Mouse (Mus musculus) hindbrain, embryonic 11.5 days (tissue): ENCODE results near the gene Agpat3. TPM values are rescaled to one million over a fixed set of nuclear protein-coding genes. Genes with fewer than 3 reads are reported as not detected.

Source experiments
- ATAC-seq: fragments of 200-750 bp; cut with Nextera tagmentation; 2 replicates; pipeline ENCODE4 v1.8.0; 2017; ENCODE audit warnings: mild to moderate bottlenecking, moderate TSS enrichment, moderate library complexity; ENCODE audit not compliant: low FRiP score
- DNase-seq: peaks from one replicate; pipeline ENCODE4 v3.0.0-alpha.2; 2015; ENCODE audit warnings: low spot score
- H3K27ac ChIP-seq: fragments of 300-500 bp; sonication (generic); 2 replicates; pipeline ENCODE4 v1.5.1; 2014; ENCODE audit warnings: mild to moderate bottlenecking, low read depth, low read length
- H3K27me3 ChIP-seq: fragments of 300-500 bp; sonication (generic); 2 replicates; pipeline ENCODE4 v1.6.1; 2014; ENCODE audit warnings: mild to moderate bottlenecking, low read length, moderate library complexity, mixed read lengths; ENCODE audit not compliant: control insufficient read depth, insufficient read depth
- H3K36me3 ChIP-seq: fragments of 300-500 bp; sonication (generic); 2 replicates; pipeline ENCODE4 v1.6.1; 2014; ENCODE audit warnings: mild to moderate bottlenecking, low read length, moderate library complexity, mixed read lengths; ENCODE audit not compliant: control insufficient read depth, insufficient read depth
- H3K4me1 ChIP-seq: fragments of 300-500 bp; sonication (generic); replicated peaks from 2 replicates; pipeline ENCODE4 v1.6.1; 2014; ENCODE audit warnings: low read length, mixed read lengths; ENCODE audit not compliant: control insufficient read depth, insufficient read depth
- H3K4me2 ChIP-seq: fragments of 300-500 bp; sonication (generic); replicated peaks from 2 replicates; pipeline ENCODE4 v1.6.1; 2014; ENCODE audit warnings: mild to moderate bottlenecking, low read depth, low read length
- H3K4me3 ChIP-seq: fragments of 300-500 bp; sonication (generic); 2 replicates; pipeline ENCODE4 v1.5.1; 2014; ENCODE audit warnings: low read depth, low read length
- H3K9ac ChIP-seq: fragments of 300-500 bp; sonication (generic); 2 replicates; pipeline ENCODE4 v1.6.1; 2014; ENCODE audit warnings: low read depth, low read length
- H3K9me3 ChIP-seq: fragments of 300-500 bp; sonication (generic); 2 replicates; pipeline ENCODE4 v1.6.1; 2016; ENCODE audit warnings: low read length; ENCODE audit not compliant: control insufficient read depth
- WGBS: fragments of 180-500 bp; shearing (Covaris S2); extraction: QIAGEN DNeasy Blood & Tissue Kit; methylation state at CpG from one replicate; pipeline ENCODE4 v1.1.7; 2014; 5-methylcytosine and 5-hydroxymethylcytosine counted together
- polyA plus RNA-seq: library from polyadenylated mRNA; unstranded; fragments of >200 nt; fragmentation: Nextera tagmentation; extraction: Ambion mirVana; gene quantifications from 2 replicates; pipeline ENCODE4 v1.2.1, GENCODE M21; 2014

Agpat3 gene
- polyA plus RNA-seq, 1 experiment from 2014 or later = 46.0 TPM

DNA sequence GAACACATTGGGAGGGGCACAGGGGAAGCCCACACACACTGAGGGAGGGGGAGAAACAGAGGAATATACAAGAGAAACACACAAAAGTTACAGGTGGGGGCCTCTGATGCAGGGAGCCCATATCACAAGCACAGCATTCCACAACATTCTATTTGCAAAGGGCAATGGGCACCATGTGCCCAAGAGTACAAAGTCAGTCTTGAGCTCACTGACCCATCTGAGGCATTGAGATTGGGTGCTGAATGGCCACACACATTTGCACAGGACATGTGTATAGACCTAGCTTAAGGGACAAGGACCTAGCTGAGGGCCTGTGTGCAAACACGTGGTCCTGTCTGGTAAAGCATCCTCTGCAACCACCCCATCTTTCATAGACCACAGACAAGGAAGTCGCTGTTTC lies 6.8 kb downstream of the Agpat3 start:
- ATAC-seq = no peak
- no peak for DNase-seq
- no peak overlapping the region for H3K27ac ChIP-seq
- no peaks in the 10 kb centered on the region for H3K4me1 ChIP-seq
- WGBS = 95% methylated on average over 2 of the region's 2 CpGs
- H3K27me3 ChIP-seq = no peaks in the 10 kb centered on the region
- H3K9me3 ChIP-seq = no peaks in the 10 kb centered on the region
- no peak overlapping the region for H3K4me2 ChIP-seq
- H3K36me3 ChIP-seq = no peaks in the 10 kb centered on the region
- H3K4me3 ChIP-seq = no peak overlapping the region
- no peak overlapping the region for H3K9ac ChIP-seq

GRCm38 (mm10) chr10:78342091-78342490 lies 10.2 kb downstream of the Agpat3 start:
- Histone ChIP-seq H3K4me2 (no peak overlapping the region), H3K9me3 (no peaks in the 10 kb centered on the region), H3K4me3 (no peak overlapping the region), H3K4me1 (no peaks in the 10 kb centered on the region), H3K27ac (no peak overlapping the region), H3K27me3 (no peaks in the 10 kb centered on the region), H3K36me3 (no peaks in the 10 kb centered on the region), H3K9ac (no peak overlapping the region)
- DNase-seq (no peak), ATAC-seq (no peak)
- 94% methylated on average over 1 of the region's 1 CpGs for WGBS

DNA sequence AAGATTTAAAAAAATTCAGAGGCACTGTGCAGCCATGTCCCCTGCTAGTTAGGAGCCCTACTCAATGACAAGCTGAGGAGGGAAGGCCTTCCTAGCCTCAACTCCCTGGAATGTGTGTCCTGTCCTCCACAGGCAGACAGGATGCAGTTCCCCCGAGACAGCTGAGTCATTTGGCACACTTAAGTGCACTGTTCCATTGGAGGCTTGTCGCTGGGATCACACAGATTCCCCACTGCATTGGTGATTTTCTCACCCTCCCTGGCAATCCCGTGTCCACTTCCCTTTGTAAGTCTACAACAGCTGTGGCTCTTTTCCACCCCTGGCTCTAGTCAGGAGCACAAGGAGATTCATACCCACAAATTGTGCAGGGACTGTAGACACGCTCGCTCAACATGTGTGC lies 14.1 kb downstream of the Agpat3 start:
- ATAC-seq (no peak), DNase-seq (no peak)
- no peaks in the 10 kb centered on the region for H3K9me3 ChIP-seq
- no peak overlapping the region for H3K4me2 ChIP-seq
- H3K27me3 ChIP-seq = no peaks in the 10 kb centered on the region
- no peak overlapping the region for H3K4me3 ChIP-seq
- H3K27ac ChIP-seq = no peak overlapping the region
- H3K4me1 ChIP-seq = no peaks in the 10 kb centered on the region
- H3K36me3 ChIP-seq = no peaks in the 10 kb centered on the region
- H3K9ac ChIP-seq = no peak overlapping the region
- 86% methylated on average over 5 of the region's 5 CpGs for WGBS

DNA sequence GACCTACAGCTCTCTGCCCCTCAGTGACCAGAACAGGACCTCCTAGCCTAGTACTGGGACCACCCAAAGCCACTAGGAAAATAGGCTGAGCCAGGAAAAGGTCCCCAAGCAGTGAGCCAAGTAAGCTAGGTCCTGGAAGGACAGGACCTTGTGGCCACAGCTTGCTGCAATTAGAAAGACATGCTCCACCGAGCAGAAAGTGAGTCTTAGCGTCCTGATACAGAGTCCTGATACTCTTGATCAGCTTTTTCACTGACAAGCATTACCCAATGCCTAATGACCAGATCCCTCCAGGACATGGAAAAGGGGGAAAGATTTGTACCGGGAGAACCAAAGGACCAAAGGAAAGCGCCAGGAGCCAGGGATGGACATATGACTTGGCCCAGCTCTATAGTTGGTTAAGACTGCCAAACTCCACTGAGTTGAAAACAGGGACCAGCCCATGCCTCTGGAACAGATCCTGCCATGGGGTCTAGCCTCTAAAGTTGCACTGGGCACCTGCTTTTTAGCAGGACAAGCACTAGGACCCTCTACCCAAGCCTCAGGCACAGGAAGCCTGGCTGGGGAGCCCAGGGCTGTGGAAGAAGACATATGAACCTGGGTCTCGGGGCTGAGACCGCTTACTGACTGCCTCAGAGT lies 17.2 kb downstream of the Agpat3 start:
- no peak overlapping the region for H3K4me2 ChIP-seq
- H3K27ac ChIP-seq = no peak overlapping the region
- no peak overlapping the region for H3K4me3 ChIP-seq
- no peak overlapping the region for H3K9ac ChIP-seq
- ATAC-seq = no peak
- WGBS = 79% methylated on average over 6 of the region's 6 CpGs
- no peaks in the 10 kb centered on the region for H3K9me3 ChIP-seq
- H3K27me3 ChIP-seq = no peaks in the 10 kb centered on the region
- no peaks in the 10 kb centered on the region for H3K36me3 ChIP-seq
- no peak for DNase-seq
- H3K4me1 ChIP-seq = no peaks in the 10 kb centered on the region

GRCm38 (mm10) chr10:78331577-78331976 lies 20.7 kb downstream of the Agpat3 start:
- Histone ChIP-seq H3K9ac (no peak overlapping the region), H3K36me3 (no peaks in the 10 kb centered on the region), H3K4me1 (no peaks in the 10 kb centered on the region), H3K27me3 (no peaks in the 10 kb centered on the region), H3K4me3 (no peak overlapping the region), H3K9me3 (no peaks in the 10 kb centered on the region), H3K4me2 (no peak overlapping the region), H3K27ac (no peak overlapping the region)
- ATAC-seq (no peak), DNase-seq (no peak)
- WGBS = 91% methylated on average over 5 of the region's 5 CpGs

GRCm38 (mm10) chr10:78329305-78329704 lies 23.0 kb downstream of the Agpat3 start:
- DNase-seq (no peak), ATAC-seq (no peak)
- WGBS = 88% methylated on average over 5 of the region's 5 CpGs
- Histone ChIP-seq H3K4me3 (no peak overlapping the region), H3K9me3 (no peaks in the 10 kb centered on the region), H3K4me2 (no peak overlapping the region), H3K27me3 (no peaks in the 10 kb centered on the region), H3K9ac (no peak overlapping the region), H3K4me1 (no peaks in the 10 kb centered on the region), H3K27ac (no peak overlapping the region), H3K36me3 (no peaks in the 10 kb centered on the region)

DNA sequence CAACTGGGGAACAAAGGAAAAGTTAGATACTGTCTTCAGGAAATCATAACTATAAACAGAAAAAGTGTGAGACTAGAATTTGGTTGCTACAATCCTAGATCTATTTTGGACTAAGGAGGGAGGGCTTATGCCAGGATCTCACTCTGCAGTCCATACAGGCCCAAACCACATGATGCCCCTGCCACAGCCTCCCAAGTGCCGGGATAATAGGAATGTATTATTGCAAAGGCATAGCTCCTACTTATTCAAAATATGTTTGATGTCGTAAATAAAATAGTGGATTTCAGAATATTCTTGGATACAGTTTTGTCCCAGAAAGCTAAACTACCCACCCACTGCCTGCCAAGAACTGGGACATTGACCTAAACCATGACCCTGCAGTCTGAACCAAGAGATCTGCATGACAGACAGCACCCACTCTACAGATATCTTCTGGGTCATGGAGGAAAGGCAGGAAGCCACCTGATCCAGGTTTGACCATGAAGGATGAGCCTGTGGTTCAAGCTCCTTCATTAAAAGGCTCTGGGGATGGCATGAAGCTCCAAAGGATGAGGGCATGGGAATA lies 24.2 kb downstream of the Agpat3 start:
- Histone ChIP-seq H3K9ac (no peak overlapping the region), H3K27ac (no peak overlapping the region), H3K4me1 (no peaks in the 10 kb centered on the region), H3K4me2 (no peak overlapping the region), H3K36me3 (no peaks in the 10 kb centered on the region), H3K4me3 (no peak overlapping the region), H3K27me3 (no peaks in the 10 kb centered on the region), H3K9me3 (no peaks in the 10 kb centered on the region)
- 94% methylated on average over 2 of the region's 2 CpGs for WGBS
- DNase-seq = no peak
- no peak for ATAC-seq

GRCm38 (mm10) chr10:78325916-78326647 lies 26.2 kb downstream of the Agpat3 start:
- Histone ChIP-seq H3K4me2 (no peak overlapping the region), H3K27me3 (no peaks in the 10 kb centered on the region), H3K4me1 (no peaks in the 10 kb centered on the region), H3K9me3 (no peaks in the 10 kb centered on the region), H3K27ac (no peak overlapping the region), H3K9ac (no peak overlapping the region), H3K36me3 (no peaks in the 10 kb centered on the region), H3K4me3 (no peak overlapping the region)
- ATAC-seq (no peak), DNase-seq (no peak)
- WGBS = 81% methylated on average over 8 of the region's 8 CpGs
